Mouse (Mus musculus) embryonic fibroblast, embryonic 13.5 days (primary cell): ENCODE results near the gene Tmem88.

Experiments
- CTCF ChIP-seq: IDR thresholded peaks from 2 replicates; pipeline ENCODE4 v1.5.1; 2011; ENCODE audit warnings: mild to moderate bottlenecking, control low read depth, low read length, moderate library complexity, borderline replicate concordance; ENCODE audit not compliant: insufficient read depth
- POLR2A ChIP-seq: IDR thresholded peaks from 2 replicates; pipeline ENCODE4 v1.6.1; 2011; ENCODE audit warnings: low read depth, mild to moderate bottlenecking, control low read depth, low read length, moderate library complexity

DNA sequence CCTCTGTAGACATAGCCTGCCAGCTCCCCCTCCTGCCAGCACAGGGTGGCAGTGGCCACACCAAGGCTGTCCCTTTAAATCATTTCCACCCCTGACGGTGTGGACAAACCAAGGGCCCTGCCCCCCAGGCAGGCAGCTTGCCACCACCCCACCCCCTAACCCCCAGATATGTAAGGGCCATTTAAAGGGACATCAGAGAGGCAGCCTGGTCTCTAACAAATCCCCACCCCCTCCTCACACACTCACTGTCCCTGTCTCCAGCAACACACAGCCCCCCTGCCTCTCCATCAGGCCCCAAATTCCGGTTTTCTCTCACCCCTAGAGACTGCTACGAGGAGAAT lies 17.3 kb upstream of the Tmem88 start:
- TF ChIP-seq CTCF (no peak), POLR2A (no peak; the same call in 1 of the 2 replicates)
